In the genomic region with DNA sequence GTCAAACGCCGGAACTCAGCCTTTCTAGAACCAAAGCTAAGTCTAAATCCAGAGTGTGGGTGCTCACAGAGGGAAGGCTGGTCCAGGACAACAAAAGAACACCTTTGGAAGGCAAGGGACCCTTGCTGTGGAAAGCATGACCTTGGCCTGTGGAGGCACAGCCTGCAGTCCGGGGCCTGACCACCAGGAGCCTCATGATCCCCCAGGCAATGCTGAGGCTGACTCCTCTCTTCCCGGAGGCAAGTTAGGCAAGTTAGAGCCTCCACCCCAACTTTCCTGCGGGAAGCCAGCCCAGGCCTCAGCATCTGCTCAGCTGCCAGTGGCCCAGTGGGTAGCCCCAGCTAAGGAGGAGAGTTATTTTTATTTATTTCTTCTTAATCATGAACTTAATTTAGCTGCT, we compare ENCODE assay signal across 18 mouse cellular contexts. TPM values are rescaled to one million over a fixed set of nuclear protein-coding genes. Genes with fewer than 3 reads are reported as not detected.
"Had no signal": no experiment of that assay in that cellular context is flagged by ENCODE, and none has a peak within 500 bp of the region (broad histone marks: within the 10 kb centered on the region; RNA-seq: fewer than 3 reads in every experiment).

No protein-coding gene starts in this region.

- ATAC-seq: midbrain, embryonic 15.5 days had no signal

- H3K9me3 ChIP-seq: limb, embryonic 13.5 days; lung, embryonic 15.5 days; megakaryocyte, embryonic 14.5 days; midbrain, embryonic 15.5 days; neural tube, embryonic 12.5 days; stomach, embryonic 15.5 days had no signal

- H3K4me1 ChIP-seq: lung, embryonic 15.5 days; megakaryocyte, embryonic 14.5 days; midbrain, embryonic 15.5 days; neural tube, embryonic 12.5 days; stomach, embryonic 15.5 days had no signal

- DNase-seq: kidney, adult 2 months; left cerebral cortex, postnatal 4 days; lung, postnatal 36 days; right cerebral cortex, postnatal 4 days; spleen, adult 18-20 months; thymus, postnatal 4 days had no signal

- H3K4me2 ChIP-seq: limb, embryonic 13.5 days; lung, embryonic 15.5 days; midbrain, embryonic 11.5 days; midbrain, embryonic 15.5 days; neural tube, embryonic 12.5 days; stomach, embryonic 15.5 days had no signal

- H3K27ac ChIP-seq: kidney, postnatal 0 days; limb, embryonic 13.5 days; lung, embryonic 15.5 days; midbrain, embryonic 15.5 days; neural tube, embryonic 12.5 days; stomach, embryonic 15.5 days had no signal

- H3K9ac ChIP-seq: limb, embryonic 13.5 days; lung, embryonic 15.5 days; midbrain, embryonic 15.5 days; neural tube, embryonic 12.5 days; stomach, embryonic 15.5 days had no signal

- H3K4me3 ChIP-seq: limb, embryonic 13.5 days; lung, embryonic 15.5 days; megakaryocyte, embryonic 14.5 days; midbrain, embryonic 15.5 days; neural tube, embryonic 12.5 days; stomach, embryonic 15.5 days had no signal

- H3K36me3 ChIP-seq: limb, embryonic 13.5 days; lung, embryonic 15.5 days; midbrain, embryonic 15.5 days; neural tube, embryonic 12.5 days; stomach, embryonic 15.5 days had no signal

RNA-seq across cellular contexts. Expression of a gene that starts 42.3 kb away (rescaled TPM):
- total RNA-seq: layer of hippocampus, postnatal 14 days; left cerebral cortex, postnatal 10 days; monocyte, adult 5-6 weeks; neutrophil, adult 5-6 weeks had no signal
- polyA plus RNA-seq: midbrain, embryonic 11.5 days; midbrain, embryonic 15.5 days had no signal
